Mouse (Mus musculus) small intestine, adult 2 months (tissue): ENCODE measurements around the gene Pick1. TPM values are rescaled to one million over a fixed set of nuclear protein-coding genes. Genes with fewer than 3 reads are reported as not detected.
A peak's percentile ranks its signal among the peaks of the same experiment; 100 is the strongest.

Experiments
- H3K27ac ChIP-seq: fragments of 200-500 bp; 2 replicates; pipeline ENCODE4 v1.5.1; 2012; ENCODE audit warnings: low read depth, low read length, control low read depth, inconsistent platforms; ENCODE audit not compliant: insufficient read depth
- H3K27me3 ChIP-seq: fragments of 200-500 bp; 2 replicates; pipeline ENCODE4 v1.6.1; 2012; ENCODE audit warnings: mild to moderate bottlenecking, moderate library complexity, low read length, inconsistent platforms; ENCODE audit not compliant: control insufficient read depth, insufficient read depth
- H3K36me3 ChIP-seq: fragments of 200-500 bp; 2 replicates; pipeline ENCODE4 v1.6.1; 2012; ENCODE audit warnings: mild to moderate bottlenecking, low read length, control low read depth, inconsistent platforms; ENCODE audit not compliant: control insufficient read depth, insufficient read depth
- H3K4me1 ChIP-seq: fragments of 200-500 bp; 2 replicates; pipeline ENCODE4 v1.6.1; 2012; ENCODE audit warnings: low read length, inconsistent platforms, mixed read lengths; ENCODE audit not compliant: control insufficient read depth, insufficient read depth, insufficient read length
- H3K4me3 ChIP-seq: fragments of 200-500 bp; 2 replicates; pipeline ENCODE4 v1.5.1; 2012; ENCODE audit warnings: low read depth, mild to moderate bottlenecking, control low read depth, inconsistent platforms, low read length, moderate library complexity
- CTCF ChIP-seq: fragments of 200-500 bp; IDR thresholded peaks from 2 replicates; pipeline ENCODE4 v1.5.1; 2012; ENCODE audit warnings: low read depth, mild to moderate bottlenecking, control low read depth, inconsistent platforms, low read length, moderate library complexity, mixed read lengths; ENCODE audit not compliant: insufficient replicate concordance, insufficient read length; ENCODE audit errors: extremely low read depth
- POLR2A ChIP-seq: fragments of 200-500 bp; IDR thresholded peaks from 2 replicates; pipeline ENCODE4 v1.6.1; 2012; ENCODE audit warnings: low read depth, mild to moderate bottlenecking, control low read depth, inconsistent platforms, low read length, moderate library complexity
- WGBS: fragments of 180-500 bp; shearing (Covaris S2); methylation state at CpG from one replicate; pipeline ENCODE4 v1.1.7; 2018; 5-methylcytosine and 5-hydroxymethylcytosine counted together
- polyA plus RNA-seq: library from polyadenylated mRNA; depleted of rRNA; stranded (reverse); fragments of >200 nt; gene quantifications from 2 replicates; pipeline ENCODE4 v1.2.3, GENCODE M21; 2012

The Pick1 gene
- polyA plus RNA-seq, 1 experiment: 27.9 TPM

DNA sequence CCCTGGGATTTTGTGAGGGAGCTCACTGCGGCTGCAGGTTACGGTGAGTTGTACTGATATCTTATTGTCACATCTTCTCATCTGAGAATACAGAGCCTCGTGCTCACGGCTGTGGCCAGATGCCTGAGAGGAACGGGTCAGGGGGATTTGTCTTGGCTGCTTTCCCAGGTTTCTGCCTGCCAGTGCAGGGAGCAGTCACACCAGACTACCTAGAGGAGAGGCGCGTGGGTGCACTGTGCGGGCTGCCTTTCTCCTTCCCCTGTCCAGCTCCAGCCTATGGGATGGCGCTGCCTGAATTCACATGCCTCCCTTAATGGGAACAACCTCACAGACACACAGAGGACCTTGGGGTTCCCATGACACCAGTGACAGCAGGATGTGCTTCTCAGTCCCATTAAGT lies 6.3 kb downstream of the Pick1 start:
- H3K27me3 ChIP-seq: no peaks in the 10 kb centered on the region
- H3K4me3 ChIP-seq: no peak overlapping the region
- H3K4me1 ChIP-seq: peaks cover 11% of the 10 kb centered on the region
- WGBS: 45% methylated on average over 9 of the region's 9 CpGs
- H3K36me3 ChIP-seq: peaks cover 28% of the 10 kb centered on the region
- TF ChIP-seq CTCF (no peak), POLR2A (no peak)
- no peak overlapping the region for H3K27ac ChIP-seq

DNA sequence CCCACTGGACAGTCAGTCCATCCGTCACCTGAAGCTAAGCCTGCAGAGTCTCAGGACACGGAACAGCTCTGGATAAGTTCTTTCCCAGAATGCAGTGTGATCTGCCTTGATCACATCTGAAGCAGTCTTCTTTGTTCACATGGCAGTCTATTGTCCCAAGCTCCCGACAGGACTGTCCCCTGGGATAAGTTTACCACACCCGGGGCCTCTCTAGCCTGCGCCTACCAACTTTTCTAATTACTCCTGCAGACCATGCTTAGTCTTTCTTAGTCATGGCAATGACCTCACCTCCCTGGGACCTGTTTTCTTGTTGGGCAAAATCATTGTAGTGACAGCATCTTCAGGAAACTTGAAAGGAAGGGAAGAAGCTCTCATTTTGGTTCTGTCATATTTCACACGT lies 9.1 kb downstream of the Pick1 start:
- no peak for TF ChIP-seq CTCF
- no peak for TF ChIP-seq POLR2A
- Histone ChIP-seq H3K4me1 (peaks cover 9% of the 10 kb centered on the region), H3K36me3 (peaks cover 32% of the 10 kb centered on the region), H3K27me3 (no peaks in the 10 kb centered on the region), H3K4me3 (no peak overlapping the region), H3K27ac (no peak overlapping the region)
- WGBS: 84% methylated on average over 6 of the region's 6 CpGs

DNA sequence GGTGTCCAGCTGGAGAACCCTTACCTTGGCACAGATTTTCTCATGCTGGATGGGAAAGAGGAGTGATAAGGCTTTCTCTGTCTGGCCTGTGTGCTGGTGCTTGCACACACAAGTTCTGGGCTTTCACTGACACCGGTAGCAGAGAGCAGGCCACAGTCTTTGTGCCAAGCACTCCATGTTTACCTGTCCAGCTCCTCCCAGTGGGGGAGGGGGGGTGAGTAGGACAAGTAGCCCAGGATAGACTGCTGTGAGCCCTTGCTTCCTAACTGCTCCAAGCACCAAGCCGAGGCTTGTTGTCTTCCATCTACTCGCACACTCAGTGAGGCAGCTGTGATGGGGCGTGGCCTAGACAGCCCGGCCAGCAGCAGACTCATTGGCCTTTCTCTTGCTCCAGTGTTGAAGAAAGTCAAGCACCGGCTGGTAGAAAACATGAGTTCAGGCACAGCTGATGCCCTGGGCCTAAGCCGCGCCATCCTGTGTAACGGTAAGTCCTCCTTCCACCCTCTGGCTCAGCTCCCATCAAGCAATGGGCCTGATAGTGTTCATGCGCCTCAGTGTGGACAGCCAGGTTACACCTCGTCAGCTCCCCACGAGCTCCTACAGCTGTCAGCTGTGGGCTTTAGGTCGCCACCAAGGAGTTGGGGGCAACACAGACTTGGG lies 13.7 kb downstream of the Pick1 start:
- Histone ChIP-seq H3K4me1 (no peaks in the 10 kb centered on the region; the same call in 1 of the 2 replicates), H3K4me3 (no peak overlapping the region), H3K36me3 (peaks cover 38% of the 10 kb centered on the region), H3K27ac (no peak overlapping the region), H3K27me3 (no peaks in the 10 kb centered on the region)
- WGBS: 57% methylated on average over 13 of the region's 13 CpGs
- TF ChIP-seq POLR2A: no peak

GRCm38 (mm10) chr15:79243234-79244042 lies 14.5 kb downstream of the Pick1 start:
- Histone ChIP-seq H3K27me3 (no peaks in the 10 kb centered on the region), H3K27ac (no peak overlapping the region), H3K4me3 (no peak overlapping the region), H3K4me1 (no peaks in the 10 kb centered on the region; the same call in 1 of the 2 replicates), H3K36me3 (peaks cover 39% of the 10 kb centered on the region)
- TF ChIP-seq CTCF (peak; percentile 99), POLR2A (no peak)
- WGBS: 22% methylated on average over 10 of the region's 10 CpGs

DNA sequence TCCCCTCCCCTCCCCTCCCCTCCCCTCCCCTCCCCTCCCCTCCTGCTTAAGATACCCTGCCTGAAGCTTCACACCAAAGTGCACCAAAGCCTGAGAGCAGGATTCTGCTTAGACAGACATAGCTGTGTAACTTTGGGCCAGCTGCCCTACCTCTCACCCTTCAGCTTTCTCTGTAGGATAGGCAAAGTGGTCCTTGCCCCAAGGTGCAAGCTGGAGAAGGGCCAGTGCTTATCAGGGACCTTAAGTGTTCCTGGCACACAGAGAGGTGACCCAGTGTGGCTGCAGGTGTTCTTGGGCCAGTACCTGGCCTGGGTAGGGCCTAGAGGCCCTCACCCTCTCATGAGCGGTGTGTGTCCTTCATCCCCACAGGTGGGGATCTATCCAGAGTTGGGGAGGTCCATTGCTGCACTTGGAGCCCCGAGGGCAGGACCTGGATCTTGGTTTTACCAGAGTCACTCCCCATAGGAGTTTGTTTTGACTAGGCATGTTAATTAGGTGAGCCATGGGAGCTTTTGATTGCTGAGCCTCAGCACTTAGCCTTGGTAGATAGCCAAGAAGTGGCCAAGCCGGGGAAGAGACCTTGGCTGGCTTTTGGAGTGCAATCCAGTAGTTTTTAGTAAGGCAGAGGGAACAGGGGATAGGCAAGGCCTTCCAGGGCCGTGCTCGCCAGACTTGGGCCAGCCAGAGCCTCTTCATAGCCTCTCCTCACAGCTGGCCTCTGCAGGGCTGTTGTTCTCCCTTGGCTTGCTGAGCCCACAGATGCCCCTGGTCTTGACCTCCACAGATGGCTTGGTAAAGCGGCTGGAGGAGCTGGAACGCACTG lies 15.3 kb downstream of the Pick1 start:
- Histone ChIP-seq H3K4me3 (no peak overlapping the region), H3K4me1 (no peaks in the 10 kb centered on the region; the same call in 1 of the 2 replicates), H3K36me3 (peaks cover 39% of the 10 kb centered on the region), H3K27ac (no peak overlapping the region), H3K27me3 (no peaks in the 10 kb centered on the region)
- TF ChIP-seq POLR2A: no peak
- TF ChIP-seq CTCF: no peak
- 75% methylated on average over 7 of the region's 7 CpGs for WGBS

GRCm38 (mm10) chr15:79245321-79245720 lies 16.3 kb downstream of the Pick1 start:
- 82% methylated on average over 3 of the region's 3 CpGs for WGBS
- Histone ChIP-seq H3K36me3 (peaks cover 38% of the 10 kb centered on the region), H3K4me3 (no peak overlapping the region), H3K27me3 (no peaks in the 10 kb centered on the region), H3K27ac (no peak overlapping the region), H3K4me1 (peaks cover 3% of the 10 kb centered on the region)
- TF ChIP-seq POLR2A (no peak), CTCF (no peak)
